Mouse (Mus musculus): ENCODE results near the gene Rit1.
"Not testable (repeated sequence)": the region's sequence is repeated elsewhere in the genome, so short reads cannot be mapped to it uniquely, and the experiment has no call there.

The Rit1 gene

DNA sequence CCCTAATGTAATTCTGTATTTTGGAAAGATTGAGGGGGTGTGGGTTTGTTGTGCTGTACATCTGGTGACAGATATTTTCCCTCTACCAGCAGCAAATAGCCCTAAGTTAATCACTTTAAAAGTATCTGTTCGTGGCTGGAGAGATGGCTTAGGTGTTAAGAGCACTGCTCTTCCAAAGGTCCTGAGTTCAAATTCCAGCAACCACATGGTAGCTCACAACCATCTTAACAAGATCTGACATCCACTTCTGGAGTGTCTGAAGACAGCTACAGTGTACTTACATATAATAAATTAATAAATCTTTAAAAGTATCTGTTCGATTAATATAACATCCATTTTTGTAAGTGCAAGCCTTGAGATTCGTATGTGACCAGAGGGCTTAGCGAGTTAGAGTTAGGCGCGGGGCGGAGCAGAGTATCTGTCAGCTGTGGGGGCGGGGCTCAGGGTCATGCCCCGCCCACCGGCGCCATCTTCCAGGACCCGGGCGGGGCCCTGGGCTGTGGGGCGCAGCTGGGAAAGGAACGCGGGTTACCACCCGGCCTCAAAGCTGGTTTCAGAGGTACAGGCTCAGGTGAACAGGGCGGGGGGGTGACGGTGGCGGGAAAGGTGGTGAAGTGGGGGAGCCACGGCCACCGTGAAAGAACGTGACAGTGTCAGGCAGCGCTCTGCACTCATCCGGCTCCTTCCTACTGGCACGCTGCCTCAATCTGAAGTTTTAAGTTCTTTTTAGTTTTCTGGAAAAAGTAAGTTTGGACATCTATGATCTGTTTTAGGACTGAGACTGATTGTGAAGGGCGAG lies at the start of gene Rit1:
Rit1 (plus strand) TSS at position 440 of the 799 bp plus-strand sequence.
- peak; percentile 90 for DNase-seq (ENCODE audit: low spot score)

DNA sequence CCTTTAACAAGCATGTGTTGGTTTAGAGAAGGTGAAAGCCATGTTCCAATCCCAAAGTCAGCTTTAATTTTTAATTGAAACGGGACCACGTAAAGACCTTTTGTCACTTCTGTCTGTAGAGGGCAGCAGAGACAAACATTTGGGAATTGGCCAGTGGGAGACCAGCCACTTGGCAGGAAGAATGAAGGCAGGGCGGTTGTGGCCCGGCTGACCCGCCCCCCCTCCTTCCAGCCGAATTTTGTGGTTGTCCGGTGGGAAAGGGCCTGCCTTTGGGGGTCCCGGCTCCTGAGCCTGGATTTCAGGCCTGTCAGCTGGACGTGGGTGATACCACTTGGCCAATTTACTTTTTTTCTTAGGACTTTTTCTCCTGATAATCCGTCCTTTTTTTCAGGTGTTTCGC lies 39.2 kb upstream of the Rit1 start:
- DNase-seq (ENCODE audit: low spot score): peak; percentile 95

DNA sequence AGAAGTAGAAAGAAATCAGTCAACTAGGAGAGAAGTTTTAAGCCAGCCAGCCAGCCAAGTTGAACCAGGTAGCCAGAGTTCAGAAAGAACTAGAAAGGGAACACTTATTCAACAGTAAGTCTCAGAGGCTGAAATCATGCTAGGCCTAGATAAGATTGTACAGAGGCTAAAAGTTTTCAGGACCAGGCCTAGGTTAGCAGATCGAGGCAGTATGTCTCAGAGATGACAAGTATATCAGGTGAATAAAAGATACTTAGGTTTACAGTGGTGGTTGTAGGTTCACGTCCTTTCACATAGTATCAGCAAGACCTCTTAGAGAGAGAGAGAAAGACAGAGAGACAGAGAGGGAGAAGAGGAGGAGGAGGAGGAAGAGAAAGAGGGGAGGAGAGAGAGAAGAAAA lies 32.8 kb upstream of the Rit1 start:
- DNase-seq (ENCODE audit: low spot score): no peak

DNA sequence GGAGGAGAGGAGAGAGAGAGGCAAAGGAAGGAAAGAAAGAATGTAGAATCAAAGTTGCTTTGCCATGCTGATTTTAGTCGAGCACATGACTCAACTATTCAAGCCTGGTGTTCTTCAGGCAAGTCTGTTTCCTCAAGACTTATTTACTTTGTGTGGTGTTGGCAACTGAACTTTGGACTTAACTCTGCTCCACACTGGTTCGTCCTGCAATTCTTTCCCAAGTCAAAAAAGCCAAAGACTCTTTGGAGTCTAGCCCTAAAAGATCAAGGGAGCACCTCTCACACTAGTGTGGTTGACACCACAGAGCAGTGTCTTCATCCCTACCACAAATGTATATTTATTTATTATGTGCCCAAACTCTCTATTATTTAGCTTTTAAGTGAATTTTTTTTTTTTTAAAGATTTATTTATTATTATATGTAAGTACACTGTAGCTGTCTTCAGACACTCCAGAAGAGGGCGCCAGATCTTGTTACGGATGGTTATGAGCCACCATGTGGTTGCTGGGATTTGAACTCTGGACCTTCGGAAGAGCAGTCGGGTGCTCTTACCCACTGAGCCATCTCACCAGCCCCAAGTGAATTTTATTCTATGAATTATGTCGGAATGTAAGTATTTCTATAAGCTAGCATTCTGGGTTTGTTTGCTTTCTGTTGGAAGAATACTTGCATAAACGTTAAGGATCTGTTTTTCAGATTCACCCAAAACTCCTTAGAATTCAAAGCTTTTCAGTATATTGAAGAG lies 32.2 kb upstream of the Rit1 start:
- no peak for DNase-seq (ENCODE audit: low spot score)

DNA sequence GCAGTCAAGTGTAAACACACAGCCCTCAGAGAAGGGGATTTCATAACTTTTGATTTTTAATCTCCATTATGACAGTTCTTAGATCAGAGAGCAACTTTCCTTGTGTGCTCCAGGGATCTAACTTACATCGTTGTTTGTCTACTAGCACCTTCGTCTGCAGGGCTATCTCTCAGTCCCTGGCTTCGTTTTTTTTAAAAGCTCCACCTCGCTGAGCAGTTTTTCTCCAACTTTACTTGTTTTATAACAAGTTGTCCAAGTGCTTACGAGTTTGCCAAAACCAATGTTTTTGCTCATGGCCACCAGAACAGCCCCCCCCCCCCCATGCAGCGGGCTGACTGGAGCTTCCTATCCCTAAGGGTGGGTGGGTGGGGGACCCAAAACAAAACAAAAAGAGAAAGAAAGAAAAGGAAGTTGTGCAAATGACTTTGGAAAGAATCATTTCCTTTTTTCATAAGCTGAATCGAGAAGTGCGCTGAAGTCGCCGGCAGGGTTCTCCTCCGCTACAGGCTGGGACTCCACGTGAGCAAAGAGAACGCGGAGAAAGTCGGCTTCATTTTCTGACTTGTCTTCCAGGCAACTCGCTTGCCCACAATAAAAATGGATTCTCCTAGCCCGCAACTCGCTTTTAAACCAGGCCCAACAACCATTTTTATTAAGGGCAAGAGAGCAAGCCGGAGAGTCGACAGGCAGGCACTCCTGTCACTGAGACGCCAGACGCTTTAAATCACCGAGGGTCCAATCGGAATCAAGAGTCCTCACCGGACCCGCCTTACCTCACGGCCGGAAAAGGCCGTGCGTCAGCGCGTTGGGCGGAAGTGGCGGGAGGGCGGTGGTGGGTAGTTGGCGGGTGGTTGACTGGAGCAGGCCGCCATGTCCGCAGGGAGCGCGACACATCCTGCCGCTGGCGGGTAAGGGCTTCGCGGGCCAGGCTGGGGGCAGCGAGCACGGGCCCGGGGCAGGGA lies 31.4 kb upstream of the Rit1 start, which contains the start of gene Khdc4:
Khdc4 (plus strand) TSS at position 824 of the 962 bp plus-strand sequence.
- peak; percentile 98 for DNase-seq (ENCODE audit: low spot score)

DNA sequence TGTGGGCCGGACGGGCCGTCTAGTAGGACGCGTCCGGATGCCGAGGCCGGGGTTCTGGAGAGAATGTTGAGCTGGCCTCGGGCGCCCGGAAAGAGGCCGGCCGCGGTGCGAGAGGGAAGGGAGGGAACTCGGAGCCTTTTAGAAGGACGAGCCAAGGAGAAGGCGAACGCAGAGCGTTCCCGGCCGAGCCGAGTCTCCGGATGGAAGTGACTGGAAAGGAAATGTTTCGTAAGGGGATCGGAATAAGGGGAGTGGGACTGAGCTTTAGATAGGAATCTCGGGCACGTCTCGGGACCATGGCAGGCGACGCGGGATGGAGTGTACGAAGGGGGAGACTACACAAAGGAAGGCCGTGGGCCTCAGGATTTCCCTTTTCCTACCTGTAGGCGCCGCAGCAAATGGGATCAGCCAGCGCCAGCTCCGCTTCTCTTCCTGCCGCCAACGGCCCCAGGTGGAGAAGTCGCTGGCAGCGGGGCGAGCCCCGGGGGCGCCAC lies 30.6 kb upstream of the Rit1 start:
- peak; percentile 72 for DNase-seq (ENCODE audit: low spot score)

DNA sequence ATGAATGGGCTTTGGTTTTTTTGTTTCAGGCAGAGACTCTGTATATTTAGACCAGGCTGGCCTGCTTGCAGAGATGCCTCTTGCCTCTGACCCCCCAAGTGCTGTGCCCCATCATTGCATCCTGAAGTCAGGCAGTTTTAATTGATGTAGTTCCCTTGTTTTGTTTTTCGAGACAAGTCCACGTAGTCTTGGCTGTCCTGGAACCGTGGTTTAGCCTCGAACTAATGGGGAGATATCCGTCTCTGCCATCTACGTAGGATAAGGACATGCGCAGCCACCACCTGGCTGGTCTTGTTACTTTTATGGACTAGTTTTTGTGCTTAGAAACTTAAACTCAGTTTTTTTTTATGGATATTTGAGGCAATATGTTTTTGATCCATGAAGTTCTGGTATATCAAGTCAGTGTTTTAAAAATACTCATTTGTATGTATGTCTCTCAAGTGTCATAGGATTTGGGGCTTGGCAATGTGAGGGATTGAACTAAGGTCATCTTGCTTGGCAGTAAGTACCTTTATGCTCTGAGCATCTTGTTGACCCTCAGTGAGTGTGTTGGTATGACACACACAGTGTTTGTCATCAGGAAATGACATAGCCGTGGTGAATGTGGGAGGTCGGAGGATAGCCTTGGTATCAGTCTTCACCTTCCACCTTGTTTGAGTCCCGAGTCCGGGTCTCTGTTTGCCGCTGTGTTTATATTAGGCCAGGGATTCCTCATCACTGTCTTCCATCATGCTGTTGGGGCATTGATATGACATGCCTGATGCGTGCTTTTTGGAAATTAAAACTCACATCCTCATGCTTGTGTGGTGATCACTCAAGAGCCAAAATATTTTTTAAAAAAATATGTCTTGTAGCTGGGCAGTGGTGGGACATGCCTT lies 29.7 kb upstream of the Rit1 start:
- no peak for DNase-seq (ENCODE audit: low spot score)

DNA sequence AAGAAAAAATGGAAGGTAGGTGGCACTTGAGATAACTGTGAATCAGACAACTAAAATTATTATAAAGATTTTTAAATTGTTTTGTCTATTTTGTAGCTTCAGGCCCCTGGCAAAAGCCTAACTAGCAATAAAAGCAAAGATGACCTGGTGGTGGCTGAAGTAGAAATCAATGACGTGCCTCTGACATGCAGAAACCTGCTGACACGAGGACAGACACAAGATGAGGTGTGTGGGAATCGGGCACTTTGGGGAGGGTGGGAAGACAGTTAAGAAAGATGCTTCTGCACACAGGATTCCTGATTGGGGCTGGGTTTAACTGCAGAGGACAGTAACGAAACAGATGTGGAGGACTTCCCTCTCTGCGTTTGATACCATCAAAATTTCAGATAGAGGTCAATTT lies 27.6 kb upstream of the Rit1 start:
- DNase-seq (ENCODE audit: low spot score): no peak

DNA sequence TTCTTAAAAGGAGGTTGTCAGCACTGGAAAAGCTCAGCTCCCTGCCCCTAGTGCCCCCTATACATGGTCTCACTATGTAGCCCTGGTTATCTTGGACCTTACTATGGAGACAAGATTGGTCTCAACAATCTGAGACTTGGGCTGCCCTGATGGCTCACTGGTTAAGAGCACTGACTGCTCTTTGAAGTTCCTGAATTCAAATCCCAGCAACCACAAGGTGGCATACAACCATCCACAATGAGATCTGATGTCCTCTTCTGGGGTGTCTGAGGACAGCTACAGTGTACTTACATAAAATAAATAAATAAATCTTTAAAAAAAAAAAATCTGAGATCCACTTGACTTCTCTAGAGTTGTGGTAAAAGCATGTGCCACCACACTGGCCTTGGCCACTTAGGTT lies 21.1 kb upstream of the Rit1 start:
- no peak for DNase-seq (ENCODE audit: low spot score)

DNA sequence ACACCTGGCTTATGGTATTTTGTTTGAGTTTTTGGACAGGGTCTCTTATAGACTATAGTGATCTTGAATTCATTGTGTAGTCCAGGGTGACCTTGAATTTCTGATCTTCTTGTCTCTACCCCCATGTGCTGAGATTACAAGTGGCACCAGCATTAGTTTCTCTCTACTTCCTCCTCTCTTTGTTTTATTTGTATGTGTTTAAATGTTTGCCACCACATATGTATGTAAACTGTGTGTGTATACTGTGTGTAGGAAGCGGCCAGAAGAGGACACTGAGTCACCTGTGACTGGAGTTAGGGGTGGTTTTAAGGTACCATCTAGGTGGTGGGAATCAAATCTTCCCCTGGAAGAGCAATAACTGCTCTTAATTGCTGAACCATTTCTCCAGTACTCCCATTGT lies 18.6 kb upstream of the Rit1 start:
- DNase-seq (ENCODE audit: low spot score): no peak

DNA sequence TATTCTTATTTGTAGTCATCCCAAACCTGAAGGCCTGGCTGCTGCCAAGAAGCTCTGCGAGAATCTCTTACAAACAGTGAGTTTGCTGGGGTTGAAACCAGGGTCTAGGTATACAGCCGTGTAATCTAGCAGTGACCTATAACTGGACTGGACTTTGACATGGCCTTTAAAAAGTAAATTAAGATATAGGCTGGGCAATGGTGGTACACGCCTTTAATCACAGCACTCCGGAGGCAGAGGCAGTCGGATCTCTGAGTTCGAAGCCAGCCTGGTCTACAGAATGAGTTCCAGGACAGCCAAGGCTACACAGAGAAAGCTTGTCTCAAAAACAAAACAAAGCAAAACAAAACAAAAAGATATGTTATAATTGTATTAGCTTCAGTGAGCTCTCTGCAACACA lies 17.8 kb upstream of the Rit1 start:
- DNase-seq (ENCODE audit: low spot score): no peak

DNA sequence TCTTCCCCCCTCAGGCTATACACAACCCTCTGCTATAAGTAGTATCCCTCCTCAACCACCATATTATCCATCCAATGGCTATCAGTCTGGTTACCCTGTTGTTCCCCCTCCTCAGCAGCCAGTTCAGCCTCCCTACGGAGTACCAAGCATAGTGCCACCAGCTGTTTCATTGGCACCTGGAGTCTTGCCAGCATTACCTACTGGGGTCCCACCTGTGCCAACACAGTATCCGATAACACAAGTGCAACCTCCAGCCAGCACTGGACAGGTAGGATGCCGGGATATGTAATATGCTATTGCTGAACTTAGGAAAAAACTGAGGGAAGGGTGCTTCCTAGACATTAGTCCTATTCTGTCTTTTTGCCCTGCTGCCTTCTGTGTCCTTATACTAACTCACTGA lies 16.4 kb upstream of the Rit1 start:
- DNase-seq (ENCODE audit: low spot score): no peak

DNA sequence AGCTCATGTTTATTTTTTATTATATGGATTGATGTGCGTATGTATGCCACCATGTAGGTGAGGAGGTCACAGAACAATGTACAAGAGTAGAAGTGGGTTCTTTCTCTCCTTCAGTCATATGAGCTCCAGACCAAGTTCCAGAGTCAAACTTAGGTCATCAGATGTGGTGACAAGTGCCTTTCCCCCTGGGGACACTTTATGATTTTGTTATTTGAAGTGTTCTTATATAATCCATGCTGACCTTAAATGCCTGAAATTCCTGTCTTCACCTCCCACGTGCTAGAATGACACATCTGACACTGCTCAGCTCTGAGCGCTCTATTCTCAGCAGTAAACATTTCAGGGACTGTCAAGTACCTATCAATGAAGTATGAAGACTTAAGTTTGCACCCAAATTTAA lies 15.4 kb upstream of the Rit1 start:
- DNase-seq (ENCODE audit: low spot score): no peak

DNA sequence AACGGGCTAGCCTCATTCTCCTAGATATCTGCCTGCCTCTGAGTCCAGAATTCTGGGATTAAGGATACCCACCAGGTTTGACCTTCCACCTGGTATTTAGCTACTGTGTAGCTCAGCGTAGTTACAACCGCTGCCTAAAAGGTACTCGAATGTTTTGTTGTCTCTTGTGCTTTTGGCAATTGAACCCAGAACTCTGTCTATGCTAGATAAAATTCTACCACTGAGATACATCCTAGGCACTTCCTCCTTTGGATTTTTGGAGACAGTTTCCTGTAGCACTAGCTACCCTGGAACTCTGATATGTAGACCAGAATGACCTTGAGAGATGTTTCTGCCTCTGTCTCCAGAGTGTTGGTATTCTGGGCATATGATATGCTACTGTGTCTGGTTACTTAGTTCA lies 2.9 kb upstream of the Rit1 start:
- no peak for DNase-seq (ENCODE audit: low spot score)

DNA sequence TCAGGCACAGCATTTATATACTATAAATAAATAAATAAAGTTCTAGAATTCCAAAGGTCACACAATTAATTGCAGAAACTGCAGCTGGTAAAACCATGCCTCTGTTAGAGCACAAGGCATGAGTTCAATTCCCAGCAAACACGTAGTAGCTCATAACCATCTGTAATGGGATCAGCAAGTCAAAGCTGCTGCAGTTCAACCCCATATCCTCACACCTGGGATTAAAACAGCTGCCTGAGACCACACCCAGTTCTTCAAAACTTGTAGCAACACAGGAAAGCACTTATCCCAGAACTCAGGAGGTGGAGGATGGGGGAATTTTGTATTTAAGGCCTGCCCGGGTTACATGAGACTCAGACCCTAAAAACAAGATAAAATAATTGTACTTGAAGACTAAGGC lies 1.9 kb upstream of the Rit1 start:
- no peak for DNase-seq (ENCODE audit: low spot score)

DNA sequence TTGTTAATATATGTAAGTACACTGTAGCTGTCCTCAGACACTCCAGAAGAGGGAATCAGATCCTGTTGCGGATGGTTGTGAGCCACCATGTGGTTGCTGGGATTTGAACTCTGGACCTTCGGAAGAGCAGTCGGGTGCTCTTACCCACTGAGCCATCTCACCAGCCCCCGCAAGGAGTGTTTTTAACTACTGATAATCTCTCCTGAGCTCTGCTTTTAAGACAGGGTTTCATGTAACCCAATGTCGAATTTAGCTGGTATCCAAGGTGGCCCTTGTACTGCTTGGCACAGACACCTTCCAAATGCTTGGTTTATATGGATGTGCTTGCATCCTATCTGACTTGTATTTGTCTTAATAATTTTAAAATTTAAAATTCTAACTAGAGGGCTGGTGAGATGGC lies 922 bp upstream of the Rit1 start:
- DNase-seq (ENCODE audit: low spot score): not testable (repeated sequence)

DNA sequence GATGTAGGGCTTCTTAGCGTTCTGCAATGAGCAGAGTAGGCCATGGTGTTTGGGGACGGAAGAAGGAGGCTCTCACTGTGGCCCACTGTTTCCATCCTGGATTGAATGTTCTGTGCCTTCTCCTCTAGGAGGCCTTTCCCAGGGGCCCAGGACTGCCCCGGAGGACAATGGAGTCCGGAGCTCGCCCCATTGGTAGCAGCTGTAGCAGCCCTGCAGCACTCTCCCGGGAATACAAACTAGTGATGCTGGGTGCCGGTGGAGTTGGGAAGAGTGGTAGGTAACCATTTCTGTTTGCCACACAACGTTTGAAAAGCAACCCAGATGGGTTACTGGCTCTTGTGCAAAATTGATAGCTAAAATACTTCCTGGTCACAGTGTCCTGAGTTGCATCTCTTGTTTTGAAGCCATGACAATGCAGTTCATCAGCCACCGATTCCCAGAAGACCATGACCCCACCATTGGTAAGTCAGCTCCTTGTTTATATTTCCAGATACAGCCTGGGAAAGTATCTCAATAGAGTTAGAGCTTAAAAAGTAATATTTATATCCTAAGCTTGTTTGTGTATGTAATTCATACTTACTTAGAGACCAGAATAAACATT lies 660 bp downstream of the Rit1 start:
- peak; percentile 58 for DNase-seq (ENCODE audit: low spot score)

DNA sequence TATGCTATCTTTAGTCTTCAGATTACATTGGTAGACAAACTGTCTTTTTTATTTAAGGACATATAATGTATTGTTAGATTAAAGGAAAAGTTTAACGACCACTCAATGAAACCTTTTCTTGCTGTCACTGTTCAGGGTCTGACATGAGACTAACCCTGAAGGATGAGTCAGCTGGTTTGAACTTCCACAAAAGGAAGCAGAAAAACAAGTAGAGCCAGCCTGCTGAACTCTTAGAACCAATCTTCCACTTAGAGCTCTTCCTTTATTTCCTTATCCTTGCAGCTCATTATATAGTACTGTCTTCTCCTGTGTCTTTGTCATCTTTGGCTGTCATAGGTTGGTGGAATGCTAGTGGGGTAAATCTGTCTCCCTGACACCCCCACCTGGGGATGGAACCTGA lies 1.2 kb downstream of the Rit1 start:
- DNase-seq (ENCODE audit: low spot score): no peak

DNA sequence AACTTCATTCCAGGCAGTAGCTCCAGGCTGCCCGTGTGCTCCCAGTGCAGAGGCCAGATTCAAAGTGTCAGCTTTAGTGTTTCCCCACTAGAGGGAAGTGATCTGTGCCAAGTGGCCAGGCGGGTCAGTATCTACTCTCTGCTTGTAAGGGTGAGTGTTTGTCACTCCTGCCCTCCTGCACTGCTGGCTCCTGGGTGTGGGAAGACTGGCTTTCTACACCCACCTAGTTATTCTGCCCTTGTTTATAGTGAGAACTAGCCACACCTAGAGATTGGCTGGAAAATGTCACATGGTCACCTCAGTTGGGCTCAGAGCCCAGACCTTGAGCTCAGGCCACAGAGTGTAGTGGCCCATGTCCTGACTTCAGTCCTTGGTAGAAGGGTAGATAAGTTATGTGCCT lies 2.5 kb downstream of the Rit1 start:
- DNase-seq (ENCODE audit: low spot score): no peak

DNA sequence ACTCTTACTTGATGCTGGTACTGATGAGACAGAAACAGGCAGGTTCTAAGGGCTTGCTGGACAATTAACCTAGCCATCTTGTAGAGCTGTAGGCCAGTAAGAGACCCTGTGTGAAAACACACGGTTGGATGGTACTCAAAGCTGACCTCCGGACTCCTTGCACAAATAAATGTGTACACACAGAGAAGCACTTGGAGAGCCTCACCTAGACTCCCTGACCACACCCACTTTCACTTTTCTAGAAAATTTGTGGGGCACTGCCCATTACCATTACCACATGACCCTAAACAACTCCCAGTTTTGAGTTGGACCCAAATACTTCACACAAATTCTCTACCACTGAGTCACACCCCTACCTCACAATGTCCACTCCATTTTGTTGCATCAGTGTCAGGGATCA lies 19.9 kb downstream of the Rit1 start:
- DNase-seq (ENCODE audit: low spot score): no peak

DNA sequence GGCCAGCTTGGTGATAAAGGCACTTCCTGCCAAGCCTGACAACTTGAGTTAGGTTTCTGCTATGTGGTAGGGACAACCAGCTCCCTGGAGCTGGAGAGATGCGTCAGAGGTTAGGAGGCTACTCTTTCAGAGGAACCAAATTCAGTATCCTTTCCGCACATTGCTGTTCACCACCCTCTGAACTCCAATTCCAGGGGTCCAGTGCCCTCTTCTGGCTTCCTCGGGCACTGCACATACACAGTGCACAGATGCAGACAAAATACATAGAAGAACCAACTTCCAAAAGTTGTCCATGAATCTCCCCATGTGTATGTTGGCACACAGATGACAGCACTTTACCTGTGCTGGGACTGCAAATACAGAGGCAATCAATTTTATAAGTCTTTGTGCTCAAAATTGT lies 22.0 kb downstream of the Rit1 start:
- no peak for DNase-seq (ENCODE audit: low spot score)

Measured in retina, embryonic 14.5 days (tissue).